Mouse (Mus musculus) testis, postnatal 14 days (tissue): ENCODE data around the gene Tmem158.

Source experiments
- DNase-seq: peaks from one replicate; pipeline ENCODE4 v3.0.0; 2021; ENCODE audit warnings: low spot score

The Tmem158 gene

DNA sequence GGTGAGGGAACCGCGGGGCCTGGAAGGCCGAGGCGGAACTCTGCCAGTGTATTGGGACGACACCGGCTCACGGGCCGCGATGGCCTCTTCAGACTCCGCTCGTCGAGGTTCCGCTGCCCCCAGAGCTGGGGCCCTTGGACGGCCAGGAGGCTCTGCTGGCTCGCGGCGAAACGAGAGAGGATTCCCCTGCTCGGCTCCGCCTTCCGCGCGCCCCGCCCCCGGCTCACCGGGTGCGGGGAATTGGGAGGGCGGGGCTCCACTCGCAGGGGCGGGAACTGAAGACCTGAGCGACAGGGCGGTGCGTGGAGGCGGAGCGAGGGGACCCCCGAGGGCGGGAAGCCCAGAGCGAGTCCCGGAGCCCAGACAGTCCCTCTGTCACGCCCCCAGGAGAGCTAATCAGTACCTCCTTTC lies at the start of gene Tmem158:
Gene Tmem158 (minus strand): TSS at position 154 of the 411 bp plus-strand sequence.
- peak; percentile 80 for DNase-seq

DNA sequence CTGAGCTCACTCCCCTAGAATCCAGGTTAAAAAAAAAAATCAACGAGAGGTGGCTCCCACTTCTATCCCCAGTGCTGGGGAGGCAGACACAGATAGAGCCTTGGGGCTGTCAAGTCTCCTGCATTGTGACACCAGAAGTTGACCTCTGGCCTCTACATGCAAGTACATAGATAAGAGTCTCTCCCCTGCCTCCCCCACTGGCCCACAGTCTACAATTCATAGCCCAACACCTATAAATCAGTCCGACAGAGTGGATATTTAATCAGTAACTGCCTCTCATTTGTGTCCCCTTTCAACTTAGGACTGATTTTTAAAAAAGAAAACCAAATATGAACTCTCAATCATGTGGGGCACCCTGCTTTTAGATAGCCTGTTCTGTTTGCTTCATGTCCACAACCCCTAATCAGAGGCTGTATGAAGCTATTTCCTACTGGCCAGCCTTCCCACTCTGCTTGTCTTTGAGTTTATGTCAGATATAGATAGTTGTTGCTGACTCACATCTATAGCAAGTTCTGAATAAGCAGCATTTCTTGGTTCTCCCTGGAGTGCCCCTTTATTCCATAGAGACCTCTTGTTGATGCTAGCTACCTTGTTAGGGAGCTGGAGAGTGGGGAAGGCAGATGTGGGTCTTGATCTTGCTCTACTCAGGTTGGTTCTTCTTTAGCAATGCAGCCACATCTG lies 49.3 kb upstream of the Tmem158 start:
- DNase-seq, result no peak

DNA sequence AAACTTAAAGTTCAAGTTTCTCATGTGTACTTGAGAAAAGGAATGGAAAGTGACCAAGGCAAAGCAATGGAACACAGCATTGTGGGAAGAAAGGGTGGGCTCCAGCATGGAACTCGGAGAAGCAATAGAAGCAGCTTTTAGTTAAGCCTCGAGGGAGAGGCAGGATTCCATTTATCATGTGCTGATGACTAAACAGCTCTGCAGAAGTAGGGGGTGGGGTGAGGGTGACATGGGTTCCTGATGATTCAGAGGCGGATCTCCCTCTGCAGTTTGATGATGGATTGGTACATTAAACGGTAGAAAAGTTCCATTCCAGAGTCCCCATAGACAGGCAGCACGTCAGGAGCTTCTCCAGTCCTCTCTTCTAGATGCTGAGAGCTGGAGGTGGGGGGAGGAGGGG lies 48.5 kb upstream of the Tmem158 start:
- DNase-seq, result no peak

DNA sequence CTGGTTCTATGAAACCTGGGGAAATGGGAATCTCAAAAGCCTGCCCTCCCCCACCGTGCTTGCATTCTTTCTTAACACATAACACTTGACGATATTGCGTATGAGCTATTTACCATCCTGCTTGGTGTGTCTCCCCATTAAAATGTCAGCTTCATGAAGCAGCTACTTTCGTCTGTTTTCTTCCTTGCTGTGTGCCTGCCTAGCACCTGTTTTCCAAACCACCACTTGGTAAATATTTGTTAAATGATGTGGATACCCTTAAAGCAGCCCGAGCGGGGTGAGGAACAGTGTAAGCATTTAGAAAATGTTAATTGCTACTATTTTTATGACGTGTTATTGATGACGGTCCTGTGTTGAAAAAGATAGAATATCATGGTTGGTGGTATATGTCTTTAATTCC lies 44.4 kb upstream of the Tmem158 start:
- no peak for DNase-seq

DNA sequence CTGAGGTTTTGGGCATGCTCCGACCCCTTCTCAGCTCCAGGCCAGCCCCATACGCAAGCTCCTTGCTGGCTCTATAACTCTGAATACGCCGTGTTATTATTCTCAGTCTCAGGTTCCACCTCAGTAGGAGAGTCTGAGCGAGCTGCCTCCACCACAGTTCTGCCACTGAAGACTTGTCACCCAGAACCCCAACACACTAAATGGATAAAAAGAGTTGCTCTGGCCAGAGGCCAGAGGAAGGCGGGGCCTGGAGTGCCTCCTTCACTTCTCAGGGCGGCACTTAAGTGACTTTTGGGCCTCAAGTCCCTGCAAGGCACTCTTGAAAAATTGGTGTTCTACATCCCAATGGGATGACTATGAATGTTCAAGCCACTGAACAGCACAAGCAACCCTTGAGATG lies 43.4 kb upstream of the Tmem158 start:
- DNase-seq, result no peak

DNA sequence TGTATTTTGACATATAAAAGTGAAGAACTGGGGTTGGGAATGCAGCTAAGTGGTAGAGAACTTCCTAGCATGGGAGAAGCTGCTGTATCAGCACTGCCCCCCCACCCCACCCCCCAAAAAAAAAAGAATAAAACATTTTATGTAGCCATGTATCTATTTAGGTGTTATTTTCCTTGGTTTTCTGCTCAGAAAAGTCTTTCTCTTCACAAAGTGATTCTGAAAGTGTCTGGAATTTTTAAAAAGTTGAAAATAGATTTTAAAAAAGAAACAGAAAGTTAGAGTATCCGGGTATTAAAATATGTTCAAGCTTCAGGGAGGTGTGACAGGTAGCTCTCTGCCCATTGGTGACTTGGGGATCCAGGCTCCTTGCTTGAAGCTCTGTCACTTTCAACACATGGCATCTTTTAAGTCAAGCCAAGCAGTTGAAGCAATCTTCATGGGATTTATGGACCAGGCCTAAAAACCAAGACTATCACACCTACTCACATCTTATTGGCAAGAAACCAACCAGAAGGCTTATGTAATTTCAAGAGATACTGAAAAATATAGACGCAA lies 42.3 kb upstream of the Tmem158 start:
- DNase-seq, result no peak

DNA sequence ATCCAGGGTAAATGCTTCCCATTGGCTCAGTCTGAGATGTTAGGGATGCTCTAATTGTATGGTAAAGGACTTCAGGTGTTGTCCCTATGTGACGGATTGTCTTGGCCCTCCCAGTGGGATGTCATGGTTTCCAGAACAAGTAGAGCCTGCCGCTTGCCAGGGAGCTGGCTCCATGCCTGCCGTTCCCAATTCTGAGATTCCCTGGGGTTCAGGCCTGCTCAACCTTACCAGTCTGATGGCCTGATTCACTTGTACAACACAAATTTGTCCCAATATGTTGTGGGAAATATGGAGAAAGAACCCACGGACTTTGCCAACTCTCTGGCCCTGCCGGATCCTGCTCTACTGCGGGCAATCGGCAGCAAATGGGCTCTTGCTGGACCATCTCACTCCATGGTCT lies 37.3 kb upstream of the Tmem158 start:
- no peak for DNase-seq

DNA sequence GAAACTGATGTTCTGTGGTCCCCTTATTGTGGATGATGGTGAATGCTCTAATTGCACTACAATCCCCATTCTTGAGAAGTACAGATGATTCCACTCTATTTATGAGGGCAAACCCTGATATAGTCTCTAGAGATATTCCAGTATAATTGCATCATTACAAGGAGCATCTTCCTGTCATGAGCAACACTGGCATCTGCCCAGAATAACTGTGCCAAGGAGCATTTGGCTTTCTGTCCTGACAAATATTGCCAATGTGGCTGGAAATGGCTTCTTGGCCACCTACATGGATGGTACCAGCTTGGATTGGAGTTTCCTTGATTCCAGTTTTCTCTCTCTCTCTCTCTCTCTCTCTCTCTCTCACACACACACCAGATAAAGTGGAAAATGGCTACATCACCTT lies 35.7 kb upstream of the Tmem158 start:
- no peak for DNase-seq

DNA sequence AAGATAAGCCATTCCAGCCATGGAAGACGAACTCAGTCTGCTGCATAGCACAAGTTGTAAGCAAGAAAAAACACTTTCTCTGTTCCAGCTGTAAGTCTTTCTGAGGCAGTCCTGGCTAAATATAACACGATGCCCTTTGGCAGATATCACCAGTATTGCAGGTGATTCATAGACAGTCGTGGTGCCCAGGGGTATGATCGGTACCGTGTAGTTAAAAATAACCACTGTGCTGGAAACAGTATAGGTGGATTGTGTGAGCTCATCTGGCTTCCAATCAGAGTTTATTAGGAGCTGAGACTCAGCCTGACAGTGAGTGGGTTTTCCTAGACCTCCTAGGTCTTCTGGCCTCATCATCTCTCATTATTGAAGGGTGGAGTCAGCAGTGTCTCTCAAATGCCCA lies 34.0 kb upstream of the Tmem158 start:
- DNase-seq, result no peak

DNA sequence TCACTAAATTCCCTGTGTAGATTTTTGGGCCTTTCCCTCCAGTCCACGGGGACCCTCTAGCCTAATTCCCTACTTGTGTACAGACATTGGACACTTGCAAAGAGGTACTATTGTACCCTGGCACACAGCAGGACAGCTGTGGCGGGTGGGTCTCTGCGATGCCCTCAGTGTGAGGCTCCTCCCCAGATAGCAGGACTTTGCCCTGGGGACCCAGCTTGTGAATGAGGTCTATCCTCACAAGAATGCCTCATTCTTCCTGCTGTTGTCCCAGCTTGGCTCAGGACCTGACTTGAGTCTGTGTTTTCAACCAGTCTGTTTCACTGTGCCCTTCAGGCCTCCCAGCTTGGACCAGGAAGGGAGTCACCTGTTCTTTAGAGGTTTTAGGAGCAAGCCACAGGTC lies 27.8 kb upstream of the Tmem158 start:
- no peak for DNase-seq

DNA sequence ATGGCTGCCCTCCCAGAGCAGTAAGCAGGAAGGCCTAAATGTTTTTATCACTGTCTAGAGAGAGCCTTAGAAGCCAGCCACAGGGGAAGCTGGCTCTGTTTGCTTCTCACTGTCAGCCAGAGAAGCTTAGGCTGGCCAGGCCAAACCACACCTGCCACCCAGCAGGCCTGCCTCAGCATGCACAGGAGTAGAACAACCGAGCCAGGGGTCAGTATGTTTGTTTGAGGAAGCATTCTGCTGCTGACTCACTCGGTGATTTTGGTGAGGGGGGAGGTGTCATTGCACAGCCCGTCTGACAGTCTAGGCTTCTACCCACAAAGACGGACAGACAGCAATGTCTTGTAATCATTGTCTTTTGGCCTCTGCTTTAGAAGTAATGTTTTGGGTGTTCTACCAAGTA lies 25.1 kb upstream of the Tmem158 start:
- no peak for DNase-seq

DNA sequence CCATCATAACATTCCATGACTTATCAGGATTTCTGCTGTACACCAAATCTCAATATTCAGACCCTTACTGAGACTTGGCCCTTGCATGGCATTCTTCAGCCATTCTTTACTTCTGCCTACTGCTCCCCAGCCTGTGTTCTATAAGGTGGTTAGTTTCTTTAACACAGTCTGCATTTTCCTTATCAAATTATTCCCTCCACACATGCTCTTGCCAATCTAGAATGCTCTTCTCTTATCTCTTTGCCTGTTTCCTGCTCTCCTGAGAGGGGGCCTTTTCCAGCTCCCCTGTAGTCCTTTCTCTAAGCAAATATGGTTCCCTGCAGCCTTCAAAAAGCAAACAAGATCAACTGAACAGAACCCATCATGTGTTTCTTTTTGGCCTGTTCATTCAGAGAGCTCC lies 20.2 kb upstream of the Tmem158 start:
- no peak for DNase-seq

DNA sequence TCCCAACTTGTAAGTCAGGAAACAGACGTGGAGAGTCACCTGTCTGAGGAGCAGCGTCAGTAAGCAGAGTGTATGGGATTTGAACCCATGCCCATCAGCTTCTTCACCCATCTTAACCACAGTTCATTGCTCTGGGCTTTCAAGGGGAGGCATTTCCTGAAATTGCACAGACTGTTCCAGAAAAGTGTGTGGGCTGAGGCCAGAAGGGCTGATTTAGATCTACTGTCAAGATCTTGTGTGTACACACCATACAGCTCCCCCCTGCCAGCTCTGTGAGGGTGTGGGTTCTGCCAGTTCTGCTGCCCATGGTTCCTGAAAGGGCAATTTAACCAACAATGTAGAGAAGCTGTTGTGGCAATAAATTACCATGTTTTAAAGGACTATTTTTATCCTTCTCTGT lies 17.4 kb upstream of the Tmem158 start:
- no peak for DNase-seq

DNA sequence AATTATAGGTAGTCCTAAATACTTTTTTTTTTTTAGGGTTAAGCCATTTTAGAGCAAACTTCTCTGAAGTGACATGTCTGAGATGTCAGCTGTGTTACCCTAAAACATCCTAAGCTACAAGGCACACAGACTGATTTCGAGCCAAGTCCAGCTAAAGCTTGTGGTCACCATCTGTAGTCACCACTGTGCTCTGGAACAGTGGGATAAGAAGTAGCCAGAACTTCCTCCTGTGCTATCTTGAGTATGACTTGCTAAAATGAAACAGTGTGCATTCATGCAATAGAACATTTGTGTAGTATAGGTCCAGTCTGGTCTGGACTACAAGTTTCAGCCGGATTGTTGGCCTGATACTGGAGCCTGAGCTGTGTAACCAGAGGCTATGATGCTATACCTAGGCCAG lies 14.8 kb upstream of the Tmem158 start:
- DNase-seq, result no peak

DNA sequence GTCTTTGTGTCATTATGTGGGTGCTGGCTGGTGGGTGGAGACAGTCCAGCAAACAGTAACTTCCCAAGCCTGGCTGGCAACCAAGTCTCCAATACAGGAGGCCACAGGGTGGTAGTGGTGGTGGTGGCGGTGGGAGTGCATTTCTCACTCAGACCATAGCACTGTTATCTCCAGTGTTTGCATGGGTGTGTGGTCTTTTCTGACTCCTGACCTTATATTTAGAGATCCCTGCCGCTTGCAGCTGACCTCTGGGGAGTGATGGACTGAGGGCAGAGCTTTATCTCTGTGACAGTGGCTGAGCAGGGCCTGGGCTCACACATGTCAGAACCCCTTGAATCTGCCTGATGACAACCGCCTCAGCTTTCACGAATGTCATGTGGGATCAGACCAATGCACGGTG lies 14.1 kb upstream of the Tmem158 start:
- DNase-seq, result no peak

DNA sequence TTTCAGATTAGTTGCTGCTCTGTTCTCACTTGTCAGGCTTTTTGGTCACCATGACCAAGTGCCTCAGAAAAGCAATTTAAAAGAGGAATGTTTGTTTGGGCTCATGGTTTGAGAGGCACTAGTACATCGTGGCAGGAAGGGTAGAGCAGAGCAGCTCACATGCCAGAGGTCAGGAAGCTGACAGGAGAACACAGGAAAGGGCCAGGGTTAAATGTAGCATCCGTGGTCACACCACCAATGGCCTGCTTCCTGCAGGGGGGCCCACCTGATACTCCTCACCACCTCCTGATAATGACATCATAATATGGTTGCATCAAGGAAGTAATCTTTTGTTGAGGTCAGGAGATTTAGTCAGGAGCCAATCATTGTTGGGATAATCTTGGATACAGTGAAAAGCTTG lies 13.3 kb upstream of the Tmem158 start:
- DNase-seq, result no peak

DNA sequence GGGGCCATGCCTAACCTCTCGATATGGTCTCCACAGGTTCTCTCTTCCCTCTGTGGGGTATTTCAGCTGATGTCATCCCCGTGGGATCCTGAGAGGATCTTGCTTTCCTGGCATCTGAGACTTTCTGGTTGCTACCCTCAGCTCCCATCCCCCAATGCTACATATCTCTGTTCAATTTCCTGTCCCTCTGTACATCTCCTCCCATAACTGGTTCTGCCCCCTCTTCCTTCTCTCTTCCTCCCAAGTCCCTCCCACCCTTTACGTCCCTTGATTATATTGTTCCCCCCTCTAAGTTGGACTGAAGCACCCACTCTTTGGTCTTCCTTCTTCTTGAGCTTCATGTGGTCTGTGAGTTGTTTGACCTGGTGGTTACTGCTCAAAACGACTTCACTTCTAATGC lies 11.0 kb upstream of the Tmem158 start:
- no peak for DNase-seq

DNA sequence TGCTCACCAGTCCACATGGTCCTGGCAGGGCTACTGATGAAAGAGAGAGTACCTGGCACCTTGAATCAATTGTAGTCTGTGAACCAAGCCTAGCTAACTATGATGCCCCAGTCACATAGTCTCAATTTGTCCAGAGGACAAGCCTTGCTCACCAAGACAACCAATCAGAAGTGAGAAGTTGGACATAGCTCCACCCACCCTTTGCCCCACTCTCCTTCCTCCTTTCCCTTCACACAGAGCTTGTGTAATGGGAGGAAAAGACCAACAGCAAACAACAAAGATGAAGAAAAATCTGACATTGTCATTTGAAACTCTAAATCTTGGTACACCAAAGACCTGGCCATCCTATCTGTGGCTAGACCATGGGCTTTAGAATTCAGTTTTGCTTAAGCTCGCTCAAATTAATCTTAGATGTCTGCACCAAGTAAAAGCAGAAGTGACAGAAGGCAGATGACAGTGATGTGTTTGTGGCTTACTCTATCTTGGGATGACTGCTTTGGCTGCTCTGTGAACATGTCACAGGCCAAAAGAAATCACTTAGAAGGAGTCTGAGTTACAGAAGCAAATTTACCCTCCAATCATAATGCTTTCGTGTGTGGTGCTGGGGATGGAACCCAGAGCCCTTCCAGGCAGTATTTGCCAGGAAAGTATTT lies 9.5 kb upstream of the Tmem158 start:
- DNase-seq, result no peak

DNA sequence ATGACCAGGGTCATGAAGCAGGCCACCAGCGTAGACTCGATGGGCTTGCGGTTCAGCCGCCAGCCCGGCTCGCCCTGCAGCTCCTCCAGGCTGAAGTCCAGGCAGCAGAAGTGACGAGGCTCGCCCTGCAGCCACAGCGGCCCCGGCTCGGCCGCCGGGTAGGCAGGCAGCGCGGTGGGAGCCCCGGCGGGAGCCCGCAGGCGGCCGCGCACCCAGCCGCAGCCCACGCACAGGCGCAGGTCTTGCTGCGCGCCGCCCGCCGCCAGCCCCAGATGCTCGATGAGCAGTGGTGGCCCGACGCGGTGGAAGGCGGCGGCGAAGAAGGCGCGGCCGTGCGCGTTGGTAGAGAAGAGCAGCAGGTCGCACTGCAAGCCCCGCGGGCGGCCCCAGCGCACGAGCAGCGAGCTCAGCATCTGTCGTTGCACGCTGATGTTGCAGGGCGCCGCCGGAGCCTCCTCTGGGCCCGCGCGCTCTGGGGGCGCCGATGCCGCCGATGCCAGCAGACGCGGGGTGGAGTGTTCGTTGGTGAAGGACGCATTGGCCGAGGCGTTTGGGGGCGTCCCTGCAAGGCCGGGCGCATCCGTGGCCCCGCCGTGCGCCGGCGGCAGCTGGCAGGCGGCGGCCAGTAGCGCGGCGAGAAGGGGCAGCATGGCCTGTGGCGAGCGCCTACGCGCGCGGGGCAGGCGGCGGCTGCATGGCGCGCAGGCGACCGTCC lies 511 bp downstream of the Tmem158 start:
- DNase-seq, result peak; percentile 51

DNA sequence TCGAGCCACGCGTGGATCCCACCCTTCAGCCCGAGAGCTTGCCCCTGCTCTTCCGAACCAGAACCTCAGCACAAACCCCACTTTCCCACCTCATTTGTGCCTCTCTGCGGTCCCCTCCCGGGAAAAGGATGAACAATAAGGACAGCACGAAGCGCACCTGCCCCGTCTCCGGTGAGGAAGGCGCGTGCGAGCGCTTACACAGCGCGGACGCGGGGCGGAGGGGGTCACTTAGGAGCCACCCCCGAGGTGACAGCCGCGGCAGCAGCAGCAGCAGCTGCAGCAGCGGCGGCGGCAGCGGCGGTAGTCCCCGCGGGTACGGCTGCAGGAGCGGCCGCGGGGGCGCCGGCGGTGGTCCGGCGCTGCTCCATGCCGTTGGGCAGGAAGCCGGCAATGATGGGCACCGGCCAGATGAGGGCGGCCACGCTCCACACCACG lies 1.1 kb downstream of the Tmem158 start:
- DNase-seq, result peak; percentile 65

DNA sequence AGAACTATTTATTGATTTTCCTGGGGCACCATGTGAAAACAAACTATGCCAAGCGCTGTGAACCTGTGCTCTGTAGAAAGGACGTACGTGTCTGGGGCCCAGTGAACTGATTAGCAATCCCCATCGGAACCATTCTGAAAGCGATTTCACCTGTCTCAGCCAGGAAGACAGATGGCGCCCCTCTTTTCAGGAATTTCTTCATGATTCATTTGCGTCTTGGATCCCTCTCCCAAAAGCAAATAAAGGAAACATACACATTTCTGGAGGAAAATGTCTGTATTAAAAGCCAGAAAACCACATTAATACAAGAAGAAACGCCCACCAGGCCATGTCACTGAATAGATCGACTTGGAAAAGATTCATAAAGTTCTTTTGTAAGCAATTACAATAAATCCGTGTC lies 1.8 kb downstream of the Tmem158 start:
- DNase-seq, result no peak

DNA sequence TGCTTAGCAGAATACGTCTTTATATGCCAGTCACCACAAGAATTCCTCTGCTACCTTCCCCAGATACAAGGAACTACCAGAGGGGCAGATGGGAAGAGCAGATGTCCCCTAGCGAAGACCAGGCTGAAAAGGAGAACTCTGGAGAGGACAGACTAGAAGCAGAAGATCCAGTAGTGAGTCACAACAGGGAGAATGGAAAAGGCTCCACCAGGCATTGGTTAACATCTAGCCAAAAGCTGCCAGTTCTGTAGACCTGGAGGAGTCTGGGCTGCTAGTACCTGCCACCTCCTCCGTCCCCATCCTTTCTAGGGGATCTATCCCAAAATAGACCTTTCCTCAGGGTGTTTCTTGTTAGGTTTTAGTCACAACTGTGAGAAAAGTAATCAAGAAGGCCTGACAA lies 4.8 kb downstream of the Tmem158 start:
- DNase-seq, result no peak

DNA sequence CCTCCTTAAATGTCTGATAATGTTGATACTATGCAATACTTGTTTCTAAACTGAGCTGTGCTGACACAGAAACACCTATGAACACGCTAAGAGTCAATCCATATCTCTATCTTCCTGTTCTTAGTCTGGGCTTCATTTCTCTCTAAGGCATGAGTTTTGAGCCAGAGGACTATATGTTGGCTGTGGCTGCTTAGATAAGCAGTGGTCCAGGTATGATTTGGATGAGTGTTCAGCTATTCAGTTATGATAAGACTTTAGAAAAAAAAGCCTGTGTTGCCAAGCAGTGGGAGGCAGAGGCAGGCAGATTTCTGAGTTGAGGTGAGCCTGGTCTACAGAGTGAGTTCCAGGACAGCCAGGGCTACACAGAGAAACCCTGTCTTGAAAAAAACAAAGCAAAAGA lies 12.6 kb downstream of the Tmem158 start:
- DNase-seq, result no peak
